Mouse (Mus musculus): ENCODE measurements around the gene Brip1.

GRCm38 (mm10) chr11:86068651-86069050 is 132.3 kb downstream of the Brip1 start:
- TF ChIP-seq POLR2A (IDR thresholded peaks at IDR 0.05; ENCODE audit: control insufficient read depth, low read depth, low read length) = no peak
- no peak for TF ChIP-seq CTCF (IDR thresholded peaks at IDR 0.05; ENCODE audit: control insufficient read depth, insufficient read depth, insufficient replicate concordance, low read depth, low read length)
